Mouse (Mus musculus) erythroblast, embryonic 14.5 days (primary cell): ENCODE results near the gene Fam47e.

ENCODE experiments used
- GATA1 ChIP-seq: IDR thresholded peaks from 2 replicates; pipeline ENCODE4 v1.6.1; 2012; ENCODE audit warnings: low read length, inconsistent platforms, mixed read lengths
- TAL1 ChIP-seq: IDR thresholded peaks from 3 replicates; pipeline ENCODE4 v1.6.1; 2012; ENCODE audit warnings: low read length, inconsistent platforms, mixed read lengths

GRCm38 (mm10) chr5:92554443-92554842 lies 426 bp upstream of the Fam47e start:
- no peak for TF ChIP-seq TAL1
- TF ChIP-seq GATA1 = no peak
